Mouse (Mus musculus) thymus, adult 2 months (tissue): ENCODE results near the gene Dmrta2.

Experiments used
- CTCF ChIP-seq: fragments of 200-500 bp; IDR thresholded peaks from 2 replicates; pipeline ENCODE4 v1.5.1; 2012; ENCODE audit warnings: mild to moderate bottlenecking, control low read depth, low read length, moderate library complexity, borderline replicate concordance; ENCODE audit not compliant: control insufficient read depth, poor library complexity, insufficient read depth; ENCODE audit errors: extremely low read depth
- POLR2A ChIP-seq: fragments of 200-500 bp; IDR thresholded peaks from 2 replicates; pipeline ENCODE4 v1.6.1; 2012; ENCODE audit warnings: mild to moderate bottlenecking, low read length, control low read depth, moderate library complexity; ENCODE audit not compliant: control insufficient read depth, poor library complexity, insufficient read depth; ENCODE audit errors: extremely low read depth

DNA sequence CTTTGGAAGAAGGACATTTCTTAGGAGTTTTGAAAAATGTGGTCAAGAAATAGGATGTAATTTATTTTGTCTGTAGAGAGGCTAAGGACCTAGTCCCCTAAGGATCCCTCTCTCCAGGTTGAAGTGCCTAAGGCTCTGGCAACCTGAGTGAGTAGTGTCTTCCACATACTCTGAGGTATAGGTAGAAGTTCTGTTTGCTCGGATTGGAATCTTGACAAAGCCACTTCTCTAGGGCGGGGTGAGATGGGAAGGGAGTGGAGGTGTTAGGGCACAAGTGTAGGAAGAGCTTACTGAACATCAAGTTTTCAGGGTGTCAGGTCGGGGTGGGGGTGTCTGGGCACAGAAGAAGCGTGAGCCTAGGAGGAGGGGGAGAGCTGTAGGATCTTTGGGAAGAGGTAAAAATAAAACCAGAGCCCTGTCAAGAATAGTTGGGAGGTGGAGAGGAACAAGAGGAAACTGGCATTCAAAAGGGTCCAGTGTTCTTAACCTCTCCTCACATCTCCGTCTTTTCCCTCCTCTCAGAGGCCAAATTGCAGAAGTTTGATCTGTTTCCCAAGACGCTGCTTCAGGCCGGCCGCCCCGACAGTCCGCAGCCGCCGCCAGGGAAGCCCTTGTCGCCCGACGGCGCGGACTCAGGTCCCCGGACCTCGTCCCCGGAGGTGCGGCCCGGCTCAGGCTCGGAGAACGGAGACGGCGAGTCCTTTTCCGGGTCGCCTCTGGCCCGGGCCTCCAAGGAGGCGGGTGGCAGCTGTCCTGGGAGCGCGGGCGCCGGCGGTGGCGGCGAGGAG is 3.4 kb downstream of the Dmrta2 start:
- TF ChIP-seq POLR2A = no peak
- TF ChIP-seq CTCF = no peak
